In the genomic region with DNA sequence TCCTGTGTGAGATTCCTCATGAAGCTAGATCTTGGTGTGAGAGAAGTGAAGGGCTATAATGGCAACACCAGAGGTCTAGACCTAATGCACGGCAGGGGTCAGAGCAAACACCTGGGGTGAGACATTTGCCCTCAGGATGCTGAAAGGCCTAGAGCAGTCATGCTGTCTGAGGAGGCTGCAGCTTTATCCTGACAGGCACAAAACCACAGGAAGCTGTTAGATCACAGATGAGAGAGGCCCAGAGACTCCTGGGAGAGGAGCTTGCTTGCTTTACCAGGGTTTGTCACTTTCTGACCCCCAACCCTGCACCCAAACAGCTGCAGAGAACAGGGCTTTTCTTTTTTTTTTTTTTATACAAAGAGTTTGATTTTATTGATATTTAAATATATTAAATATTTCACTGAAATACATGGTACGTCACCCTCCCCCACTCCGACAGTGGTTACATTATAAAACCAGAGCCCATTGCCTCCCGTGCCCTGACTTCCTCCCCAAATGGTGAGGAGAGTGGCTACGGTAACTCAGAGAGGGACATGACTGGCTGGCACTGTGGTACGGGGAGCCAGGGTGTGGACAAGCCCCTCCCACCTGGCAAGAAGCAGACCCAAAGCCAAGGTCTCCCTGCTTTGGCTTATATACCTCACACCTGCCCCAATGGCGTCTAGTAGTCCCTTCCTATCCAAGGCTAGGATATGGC, we compare ENCODE assay signal across 27 mouse cellular contexts. TPM values are rescaled to one million over a fixed set of nuclear protein-coding genes. Genes with fewer than 3 reads are reported as not detected.
DNase-seq lines count a peak whose midpoint lies in the region; ATAC-seq and TF ChIP-seq lines count a peak whose summit lies in the region.
"Had no signal": no experiment of that assay in that cellular context is flagged by ENCODE, and none has a peak within 500 bp of the region (broad histone marks: within the 10 kb centered on the region; RNA-seq: fewer than 3 reads in every experiment).

No protein-coding gene starts in this region.

- peak overlapping the region; percentile 22; the same call in 1 of the 2 replicates for H3K4me2 ChIP-seq in liver, embryonic 11.5 days
- no peak overlapping the region for H3K4me2 ChIP-seq in liver, postnatal 0 days (ENCODE audit: low read depth, low read length)
- H3K4me2 ChIP-seq in kidney, embryonic 16.5 days (replicated peaks; ENCODE audit: low read depth, low read length): no peak overlapping the region
- no peak overlapping the region for H3K4me2 ChIP-seq in intestine, embryonic 15.5 days (replicated peaks)
- H3K4me2 ChIP-seq: forebrain, embryonic 12.5 days; limb, embryonic 15.5 days; midbrain, embryonic 15.5 days had no signal

- H3K9ac ChIP-seq in liver, embryonic 11.5 days (ENCODE audit: low read depth, low read length): no peak overlapping the region
- H3K9ac ChIP-seq in liver, postnatal 0 days (replicated peaks): no peak overlapping the region
- H3K9ac ChIP-seq in kidney, embryonic 16.5 days (replicated peaks; ENCODE audit: low read length): no peak overlapping the region
- H3K9ac ChIP-seq in intestine, embryonic 15.5 days: no peak overlapping the region
- H3K9ac ChIP-seq: forebrain, embryonic 12.5 days; limb, embryonic 15.5 days; midbrain, embryonic 15.5 days had no signal

- TF ChIP-seq EP300 in liver, postnatal 0 days (IDR thresholded peaks at IDR 0.05; ENCODE audit: low read depth): no peak

- 34% methylated on average over 7 of the region's 7 CpGs for whole genome bisulfite sequencing in liver, embryonic 11.5 days
- WGBS in liver, postnatal 0 days (ENCODE audit: insufficient replicate concordance): 32% methylated on average over 7 of the region's 7 CpGs
- WGBS in kidney, embryonic 16.5 days: 68% methylated on average over 7 of the region's 7 CpGs
- 64% methylated on average over 7 of the region's 7 CpGs for WGBS in intestine, embryonic 15.5 days

- H3K36me3 ChIP-seq in liver, embryonic 11.5 days (ENCODE audit: control insufficient read depth, insufficient read depth, low read length): peaks cover 27% of the 10 kb centered on the region
- peaks cover 31% of the 10 kb centered on the region for H3K36me3 ChIP-seq in liver, postnatal 0 days (replicated peaks; ENCODE audit: insufficient read depth, low read length)
- H3K36me3 ChIP-seq in kidney, embryonic 16.5 days (ENCODE audit: insufficient read depth, low read length): peaks cover 40% of the 10 kb centered on the region
- H3K36me3 ChIP-seq in intestine, embryonic 15.5 days: peaks cover 44% of the 10 kb centered on the region

- peaks cover 10% of the 10 kb centered on the region; the same call in 1 of the 2 replicates for H3K4me1 ChIP-seq in liver, embryonic 11.5 days (replicated peaks; ENCODE audit: control insufficient read depth, insufficient read depth, low read length)
- H3K4me1 ChIP-seq in liver, postnatal 0 days (ENCODE audit: insufficient read depth): peaks cover 17% of the 10 kb centered on the region; the same call in 1 of the 2 replicates
- no peaks in the 10 kb centered on the region for H3K4me1 ChIP-seq in kidney, embryonic 16.5 days (ENCODE audit: insufficient read depth, low read length)
- no peaks in the 10 kb centered on the region for H3K4me1 ChIP-seq in intestine, embryonic 15.5 days (replicated peaks)
- H3K4me1 ChIP-seq: limb, embryonic 15.5 days; midbrain, embryonic 15.5 days had no signal

- no peaks in the 10 kb centered on the region for H3K9me3 ChIP-seq in liver, embryonic 11.5 days (ENCODE audit: control insufficient read depth, low read length)
- H3K9me3 ChIP-seq in liver, postnatal 0 days (ENCODE audit: low read length): no peaks in the 10 kb centered on the region
- H3K9me3 ChIP-seq in kidney, embryonic 16.5 days (ENCODE audit: low read length): no peaks in the 10 kb centered on the region
- no peaks in the 10 kb centered on the region for H3K9me3 ChIP-seq in intestine, embryonic 15.5 days
- H3K9me3 ChIP-seq: embryonic facial prominence, embryonic 10.5 days; forebrain, embryonic 12.5 days; limb, embryonic 15.5 days; midbrain, embryonic 15.5 days had no signal

- no peak for ATAC-seq in liver, embryonic 11.5 days (replicated peaks; ENCODE audit: low FRiP score)
- no peak for ATAC-seq in liver, postnatal 0 days
- peak; percentile 11; the same call in 1 of the 2 replicates for ATAC-seq in megakaryocyte-erythroid progenitor cell, adult 5-6 weeks (replicated peaks; ENCODE audit: low FRiP score, low TSS enrichment, poor library complexity, severe bottlenecking)
- no peak for ATAC-seq in kidney, embryonic 16.5 days (ENCODE audit: low FRiP score, low TSS enrichment)
- ATAC-seq in intestine, embryonic 15.5 days: no peak
- ATAC-seq: midbrain, embryonic 15.5 days had no signal

- TF ChIP-seq CTCF in liver, postnatal 0 days (IDR thresholded peaks at IDR 0.05; ENCODE audit: low read depth): no peak

- no peaks in the 10 kb centered on the region for H3K27me3 ChIP-seq in liver, embryonic 11.5 days (replicated peaks; ENCODE audit: control insufficient read depth, insufficient read depth, low read length)
- no peaks in the 10 kb centered on the region for H3K27me3 ChIP-seq in liver, postnatal 0 days (ENCODE audit: insufficient read depth, low read length)
- no peaks in the 10 kb centered on the region for H3K27me3 ChIP-seq in kidney, embryonic 16.5 days (ENCODE audit: insufficient read depth, low read length)
- no peaks in the 10 kb centered on the region for H3K27me3 ChIP-seq in intestine, embryonic 15.5 days (replicated peaks)
- H3K27me3 ChIP-seq: forebrain, embryonic 12.5 days; limb, embryonic 15.5 days; midbrain, embryonic 15.5 days had no signal

- no peak overlapping the region for H3K27ac ChIP-seq in liver, embryonic 11.5 days (ENCODE audit: low read depth, low read length)
- H3K27ac ChIP-seq in liver, postnatal 0 days (ENCODE audit: low read depth): no peak overlapping the region
- H3K27ac ChIP-seq in kidney, embryonic 16.5 days (ENCODE audit: low read length): no peak overlapping the region
- H3K27ac ChIP-seq in intestine, embryonic 15.5 days: no peak overlapping the region
- H3K27ac ChIP-seq: embryonic facial prominence, embryonic 10.5 days; forebrain, embryonic 12.5 days; gastrocnemius, adult 2 months; layer of hippocampus, adult 2 months; limb, embryonic 15.5 days; macrophage; midbrain, embryonic 15.5 days had no signal

- H3K4me3 ChIP-seq in liver, embryonic 11.5 days (ENCODE audit: low read depth, low read length): no peak overlapping the region
- no peak overlapping the region for H3K4me3 ChIP-seq in liver, postnatal 0 days (ENCODE audit: low read depth, low read length)
- H3K4me3 ChIP-seq in kidney, embryonic 16.5 days (ENCODE audit: low read length): no peak overlapping the region
- H3K4me3 ChIP-seq in intestine, embryonic 15.5 days (replicated peaks): no peak overlapping the region
- H3K4me3 ChIP-seq: embryonic facial prominence, embryonic 10.5 days; forebrain, embryonic 12.5 days; gastrocnemius, adult 2 months; layer of hippocampus, adult 2 months; limb, embryonic 15.5 days; midbrain, embryonic 15.5 days had no signal

- no peak for DNase-seq in liver, embryonic 11.5 days (ENCODE audit: low spot score)
- DNase-seq in liver, postnatal 0 days: no peak
- peak; percentile 12 for DNase-seq in T-cell, adult 2 months (ENCODE audit: low spot score)
- DNase-seq in thymus, postnatal 25 days: peak; percentile 64
- no peak for DNase-seq in spleen, postnatal 36 days (ENCODE audit: low spot score in 2 of 2)
- DNase-seq: adrenal gland, postnatal 36 days; cerebellum, adult 11-12 months; cerebellum, postnatal 25 days; gastrocnemius, adult 2 months; heart, adult 18-20 months; kidney, adult 2 months; kidney, postnatal 14 days; layer of hippocampus, postnatal 36 days; right cerebral cortex, adult 18-20 months had no signal

RNA-seq across cellular contexts. Expression of a gene that starts 19.0 kb away (rescaled TPM):
- 0.55 TPM in 1 of 2 replicates, not detected in the other for polyA plus RNA-seq in liver, embryonic 11.5 days (2014; fragmentation: Nextera tagmentation; extraction: Ambion mirVana)
- polyA plus RNA-seq in liver, postnatal 0 days (2015; fragmentation: Nextera tagmentation; extraction: Ambion mirVana): not detected in 2 replicates
- not detected in 2 replicates for total RNA-seq in megakaryocyte-erythroid progenitor cell, adult 5-6 weeks (2014; fragmentation: Nextera tagmentation)
- not detected in 2 replicates for total RNA-seq in megakaryocyte-erythroid progenitor cell, adult 5-6 weeks (2017)
- polyA plus RNA-seq in kidney, embryonic 16.5 days (2015; fragmentation: Nextera tagmentation; extraction: Ambion mirVana): 0.41 and 0.69 TPM in 2 replicates
- polyA plus RNA-seq in intestine, embryonic 15.5 days (2015; fragmentation: Nextera tagmentation; extraction: Ambion mirVana): 0.77 TPM in 1 of 2 replicates, not detected in the other
- total RNA-seq: ES-E14; layer of hippocampus, adult 2 months; layer of hippocampus, postnatal 36 days; left cerebral cortex, postnatal 36 days had no signal
- polyA plus RNA-seq: embryonic facial prominence, embryonic 10.5 days; forebrain, embryonic 12.5 days; hindbrain, embryonic 11.5 days; limb, embryonic 15.5 days; lung, embryonic 16.5 days; macrophage had no signal

RNA-seq across cellular contexts. Expression of a gene that starts 19.1 kb away (rescaled TPM):
- polyA plus RNA-seq in liver, embryonic 11.5 days (2014; fragmentation: Nextera tagmentation; extraction: Ambion mirVana): 56.0 and 56.3 TPM in 2 replicates
- polyA plus RNA-seq in liver, postnatal 0 days (2015; fragmentation: Nextera tagmentation; extraction: Ambion mirVana): 14.9 and 17.0 TPM in 2 replicates
- 66.8 and 70.7 TPM in 2 replicates for total RNA-seq in megakaryocyte-erythroid progenitor cell, adult 5-6 weeks (2014; fragmentation: Nextera tagmentation)
- total RNA-seq in megakaryocyte-erythroid progenitor cell, adult 5-6 weeks (2017): 80.8 and 88.3 TPM in 2 replicates
- 64.4 and 76.4 TPM in 2 replicates for polyA plus RNA-seq in kidney, embryonic 16.5 days (2015; fragmentation: Nextera tagmentation; extraction: Ambion mirVana)
- polyA plus RNA-seq in intestine, embryonic 15.5 days (2015; fragmentation: Nextera tagmentation; extraction: Ambion mirVana): 42.4 and 44.9 TPM in 2 replicates

RNA-seq across cellular contexts. Expression of a gene that starts 20.1 kb away (rescaled TPM):
- polyA plus RNA-seq in liver, embryonic 11.5 days (2014; fragmentation: Nextera tagmentation; extraction: Ambion mirVana): 8.3 and 12.3 TPM in 2 replicates
- 5.3 and 7.7 TPM in 2 replicates for polyA plus RNA-seq in liver, postnatal 0 days (2015; fragmentation: Nextera tagmentation; extraction: Ambion mirVana)
- total RNA-seq in megakaryocyte-erythroid progenitor cell, adult 5-6 weeks (2014; fragmentation: Nextera tagmentation): 55.8 and 57.2 TPM in 2 replicates
- total RNA-seq in megakaryocyte-erythroid progenitor cell, adult 5-6 weeks (2017): 28.8 and 45.9 TPM in 2 replicates
- 24.4 and 26.0 TPM in 2 replicates for polyA plus RNA-seq in kidney, embryonic 16.5 days (2015; fragmentation: Nextera tagmentation; extraction: Ambion mirVana)
- polyA plus RNA-seq in intestine, embryonic 15.5 days (2015; fragmentation: Nextera tagmentation; extraction: Ambion mirVana): 21.4 and 23.0 TPM in 2 replicates

RNA-seq across cellular contexts. Expression of a gene that starts 40.9 kb away (rescaled TPM):
- polyA plus RNA-seq in liver, embryonic 11.5 days (2014; fragmentation: Nextera tagmentation; extraction: Ambion mirVana): 13.2 TPM in 2 replicates
- 0.38 and 0.58 TPM in 2 replicates for polyA plus RNA-seq in liver, postnatal 0 days (2015; fragmentation: Nextera tagmentation; extraction: Ambion mirVana)
- not detected in 2 replicates for total RNA-seq in megakaryocyte-erythroid progenitor cell, adult 5-6 weeks (2014; fragmentation: Nextera tagmentation)
- not detected in 2 replicates for total RNA-seq in megakaryocyte-erythroid progenitor cell, adult 5-6 weeks (2017)
- 34.4 and 34.9 TPM in 2 replicates for polyA plus RNA-seq in kidney, embryonic 16.5 days (2015; fragmentation: Nextera tagmentation; extraction: Ambion mirVana)
- polyA plus RNA-seq in intestine, embryonic 15.5 days (2015; fragmentation: Nextera tagmentation; extraction: Ambion mirVana): 24.9 and 26.7 TPM in 2 replicates

RNA-seq across cellular contexts. Expression of a gene that starts 55.7 kb away (rescaled TPM):
- polyA plus RNA-seq in liver, embryonic 11.5 days (2014; fragmentation: Nextera tagmentation; extraction: Ambion mirVana): 92.6 and 94.2 TPM in 2 replicates
- 26.6 and 28.2 TPM in 2 replicates for polyA plus RNA-seq in liver, postnatal 0 days (2015; fragmentation: Nextera tagmentation; extraction: Ambion mirVana)
- 68.9 and 73.0 TPM in 2 replicates for total RNA-seq in megakaryocyte-erythroid progenitor cell, adult 5-6 weeks (2014; fragmentation: Nextera tagmentation)
- 54.4 and 57.7 TPM in 2 replicates for total RNA-seq in megakaryocyte-erythroid progenitor cell, adult 5-6 weeks (2017)
- 106 and 113 TPM in 2 replicates for polyA plus RNA-seq in kidney, embryonic 16.5 days (2015; fragmentation: Nextera tagmentation; extraction: Ambion mirVana)
- polyA plus RNA-seq in intestine, embryonic 15.5 days (2015; fragmentation: Nextera tagmentation; extraction: Ambion mirVana): 81.4 and 86.7 TPM in 2 replicates

Comparison
In these comparisons a context has a peak if more than half of its experiments do, and no peak if none do; other contexts are left out.
1. DNase-seq: peak in T-cell, adult 2 months (single experiment) and thymus, postnatal 25 days (single experiment); none in liver, embryonic 11.5 days (single experiment), liver, postnatal 0 days (single experiment) and spleen, postnatal 36 days (0 of 2).